In genomic region chr6:90764753-90765152, GRCm38 (mm10) we compare ENCODE assay signal across 9 mouse cellular contexts.
DNase-seq lines count a peak whose midpoint lies in the region; ATAC-seq lines count a peak whose summit lies in the region.
"Had no signal": no experiment of that assay in that cellular context is flagged by ENCODE, and none has a peak within 500 bp of the region (broad histone marks: within the 10 kb centered on the region; RNA-seq: fewer than 3 reads in every experiment).

No protein-coding gene starts in this region.

- no peak for ATAC-seq in lung, embryonic 15.5 days (ENCODE audit: borderline replicate concordance, extremely low read depth, low FRiP score, low TSS enrichment)
- no peak for ATAC-seq in forebrain, embryonic 12.5 days (ENCODE audit: low FRiP score)
- ATAC-seq in hindbrain, embryonic 13.5 days (ENCODE audit: low FRiP score), result peak; percentile 41

- H3K27ac ChIP-seq in lung, embryonic 15.5 days, result peak overlapping the region; percentile 66
- H3K27ac ChIP-seq in forebrain, embryonic 12.5 days, result peak overlapping the region; percentile 68
- H3K27ac ChIP-seq in hindbrain, embryonic 13.5 days, result peak overlapping the region; percentile 79
- H3K27ac ChIP-seq: liver, embryonic 15.5 days had no signal

- H3K27me3 ChIP-seq in lung, embryonic 15.5 days, result no peaks in the 10 kb centered on the region
- no peaks in the 10 kb centered on the region for H3K27me3 ChIP-seq in forebrain, embryonic 12.5 days
- H3K27me3 ChIP-seq in hindbrain, embryonic 13.5 days, result no peaks in the 10 kb centered on the region
- H3K27me3 ChIP-seq: liver, embryonic 15.5 days had no signal

- no peak overlapping the region for H3K4me3 ChIP-seq in lung, embryonic 15.5 days
- no peak overlapping the region for H3K4me3 ChIP-seq in forebrain, embryonic 12.5 days (replicated peaks)
- no peak overlapping the region for H3K4me3 ChIP-seq in hindbrain, embryonic 13.5 days
- H3K4me3 ChIP-seq: liver, embryonic 15.5 days had no signal

- H3K36me3 ChIP-seq in lung, embryonic 15.5 days, result no peaks in the 10 kb centered on the region
- H3K36me3 ChIP-seq in forebrain, embryonic 12.5 days (replicated peaks), result 0 out of 2 replicates have a peak, but pooled peaks cover 9% of the 10 kb centered on the region
- no peaks in the 10 kb centered on the region; the same call in 1 of the 2 replicates for H3K36me3 ChIP-seq in hindbrain, embryonic 13.5 days
- H3K36me3 ChIP-seq: liver, embryonic 15.5 days had no signal

- WGBS in lung, embryonic 15.5 days, result 83% methylated on average over 2 of the region's 2 CpGs
- WGBS in forebrain, embryonic 12.5 days, result 46% methylated on average over 2 of the region's 2 CpGs
- WGBS in hindbrain, embryonic 13.5 days, result 21% methylated on average over 2 of the region's 2 CpGs

- no peak overlapping the region for H3K4me2 ChIP-seq in lung, embryonic 15.5 days
- no peak overlapping the region for H3K4me2 ChIP-seq in forebrain, embryonic 12.5 days
- H3K4me2 ChIP-seq in hindbrain, embryonic 13.5 days, result no peak overlapping the region
- H3K4me2 ChIP-seq: liver, embryonic 15.5 days had no signal

- no peaks in the 10 kb centered on the region for H3K9me3 ChIP-seq in lung, embryonic 15.5 days
- no peaks in the 10 kb centered on the region for H3K9me3 ChIP-seq in forebrain, embryonic 12.5 days
- H3K9me3 ChIP-seq in hindbrain, embryonic 13.5 days, result no peaks in the 10 kb centered on the region
- H3K9me3 ChIP-seq: liver, embryonic 15.5 days had no signal

- no peak for DNase-seq in lung, adult 18-20 months
- peak; percentile 43 for DNase-seq in skeletal muscle tissue, adult 2 months (ENCODE audit: low read depth, low spot score)
- no peak for DNase-seq in urinary bladder, postnatal 14 days (ENCODE audit: low spot score)
- no peak for DNase-seq in cerebellum, adult 9-10 months
- DNase-seq in kidney, adult 11 months, result no peak

- peaks cover 23% of the 10 kb centered on the region for H3K4me1 ChIP-seq in lung, embryonic 15.5 days
- peaks cover 32% of the 10 kb centered on the region for H3K4me1 ChIP-seq in forebrain, embryonic 12.5 days
- peaks cover 54% of the 10 kb centered on the region for H3K4me1 ChIP-seq in hindbrain, embryonic 13.5 days (replicated peaks)

- H3K9ac ChIP-seq in lung, embryonic 15.5 days, result no peak overlapping the region
- H3K9ac ChIP-seq in forebrain, embryonic 12.5 days, result no peak overlapping the region
- H3K9ac ChIP-seq in hindbrain, embryonic 13.5 days, result 0 out of 2 replicates have a peak overlapping the region, but pooled peaks have one; percentile 43
- H3K9ac ChIP-seq: liver, embryonic 15.5 days had no signal
